Mouse (Mus musculus): ENCODE results near the gene Spry1. TPM values are rescaled to one million over a fixed set of nuclear protein-coding genes. Genes with fewer than 3 reads are reported as not detected.

Gene Spry1
- total and polyA plus RNA-seq, 3 experiments = not detected

GRCm38 (mm10) chr3:37640810-37641209, 1.1 kb downstream of the Spry1 start:
- DNase-seq (ENCODE audit: extremely low read depth) = no peak
- H3K27ac ChIP-seq (ENCODE audit: insufficient read depth, low read depth) = no peak overlapping the region

GRCm38 (mm10) chr3:37641796-37642680, 2.3 kb downstream of the Spry1 start:
- no peak overlapping the region for H3K27ac ChIP-seq (ENCODE audit: insufficient read depth, low read depth)
- no peaks in the 10 kb centered on the region for H3K36me3 ChIP-seq (replicated peaks in 1 of 2; ENCODE audit: control insufficient read depth in 1 of 2, insufficient read depth in 1 of 2, low read length in 1 of 2)
- peaks cover 0 to 4% of the 10 kb centered on the region in 2 experiments; a peak in 2 of 4 replicates for H3K4me1 ChIP-seq (ENCODE audit: control insufficient read depth in 1 of 2, insufficient read depth in 2 of 2)
- no peak for DNase-seq (ENCODE audit: extremely low read depth)
- H3K79me2 ChIP-seq (replicated peaks; ENCODE audit: control insufficient read depth, extremely low read depth, insufficient read depth, poor library complexity, severe bottlenecking) = no peaks in the 10 kb centered on the region
- peaks cover 19% of the 10 kb centered on the region for H3K9me3 ChIP-seq (replicated peaks; ENCODE audit: low read length)
- TF ChIP-seq KAT2A (IDR thresholded peaks at IDR 0.05; ENCODE audit: insufficient replicate concordance, low read length) = no peak
- TF ChIP-seq CTCF (conservative IDR thresholded peaks at IDR 0.05 in 1 of 2, IDR thresholded peaks at IDR 0.05 in 1 of 2; ENCODE audit: low read depth in 2 of 2, low read length in 2 of 2) = no peak
- no peak for TF ChIP-seq JUN (IDR thresholded peaks at IDR 0.05; ENCODE audit: insufficient read depth, low read depth, low read length)
- TF ChIP-seq JUND (conservative IDR thresholded peaks at IDR 0.05; ENCODE audit: low read depth, low read length) = no peak
- no peak for TF ChIP-seq MXI1 (IDR thresholded peaks at IDR 0.05; ENCODE audit: low read depth, low read length)
- no peak for TF ChIP-seq ZKSCAN1 (IDR thresholded peaks at IDR 0.05; ENCODE audit: borderline replicate concordance, low read depth, low read length)
- TF ChIP-seq MAFK (IDR thresholded peaks at IDR 0.05; ENCODE audit: insufficient replicate concordance, low read length) = no peak
- no peak for TF ChIP-seq USF2 (conservative IDR thresholded peaks at IDR 0.05; ENCODE audit: low read depth, low read length)
- no peak for TF ChIP-seq RAD21 (IDR thresholded peaks at IDR 0.05; ENCODE audit: low read depth, low read length)
- no peak for TF ChIP-seq BHLHE40 (IDR thresholded peaks at IDR 0.05; ENCODE audit: low read depth, low read length)
- TF ChIP-seq SIN3A (IDR thresholded peaks at IDR 0.05; ENCODE audit: low read length) = no peak
- no peak for TF ChIP-seq RCOR1 (conservative IDR thresholded peaks at IDR 0.05; ENCODE audit: low read depth, low read length)
- TF ChIP-seq ELF1 (IDR thresholded peaks at IDR 0.05; ENCODE audit: low read depth, low read length) = no peak
- TF ChIP-seq IRF4 (IDR thresholded peaks at IDR 0.05; ENCODE audit: low read depth, low read length) = no peak
- TF ChIP-seq MYC (IDR thresholded peaks at IDR 0.05; ENCODE audit: low read depth, low read length) = no peak
- no peak for TF ChIP-seq UBTF (IDR thresholded peaks at IDR 0.05; ENCODE audit: low read depth, low read length)
- dilution Hi-C loops (cut with MboI; ENCODE audit: extremely low pct_ligation_motif_present, extremely low pct_unique_long_range_greater_than_20kb, low sequenced_read_pairs) = no loop called here
- H3K27me3 ChIP-seq (replicated peaks) = no peaks in the 10 kb centered on the region
- no peak overlapping the region for H3K4me3 ChIP-seq (replicated peaks in 1 of 3; ENCODE audit: low read depth in 2 of 3, low read length in 2 of 3, poor library complexity in 1 of 3)
- in situ Hi-C loops (cut with MboI; ENCODE audit: low pct_ligation_motif_present, low pct_unique_long_range_greater_than_20kb, low sequenced_read_pairs) = no loop called here
- no peak overlapping the region for H3K4me2 ChIP-seq (ENCODE audit: insufficient read depth, low read depth, poor library complexity, severe bottlenecking)
- H3K9ac ChIP-seq (ENCODE audit: insufficient read depth, low read depth) = no peak overlapping the region

More at GRCm38 (mm10) chr3:37640810-37641209, 1.1 kb downstream of the Spry1 start:
- Histone ChIP-seq H3K4me2 (ENCODE audit: insufficient read depth, low read depth, poor library complexity, severe bottlenecking) (no peak overlapping the region), H3K4me3 (replicated peaks in 1 of 3; ENCODE audit: low read depth in 2 of 3, low read length in 2 of 3, poor library complexity in 1 of 3) (no peak overlapping the region), H3K36me3 (replicated peaks in 1 of 2; ENCODE audit: control insufficient read depth in 1 of 2, insufficient read depth in 1 of 2, low read length in 1 of 2) (no peaks in the 10 kb centered on the region), H3K9me3 (replicated peaks; ENCODE audit: low read length) (peaks cover 19% of the 10 kb centered on the region), H3K9ac (ENCODE audit: insufficient read depth, low read depth) (no peak overlapping the region), H3K27me3 (replicated peaks) (no peaks in the 10 kb centered on the region), H3K4me1 (ENCODE audit: control insufficient read depth in 1 of 2, insufficient read depth in 2 of 2) (peaks cover 0 to 4% of the 10 kb centered on the region in 2 experiments; a peak in 1 of 4 replicates), H3K79me2 (replicated peaks; ENCODE audit: control insufficient read depth, extremely low read depth, insufficient read depth, poor library complexity, severe bottlenecking) (no peaks in the 10 kb centered on the region)
- TF ChIP-seq MAX (IDR thresholded peaks at IDR 0.05; ENCODE audit: low read length) (no peak), ETS1 (conservative IDR thresholded peaks at IDR 0.05; ENCODE audit: low read depth, low read length) (no peak), KAT2A (IDR thresholded peaks at IDR 0.05; ENCODE audit: insufficient replicate concordance, low read length) (no peak), USF2 (conservative IDR thresholded peaks at IDR 0.05; ENCODE audit: low read depth, low read length) (no peak), IRF4 (IDR thresholded peaks at IDR 0.05; ENCODE audit: low read depth, low read length) (no peak), SIN3A (IDR thresholded peaks at IDR 0.05; ENCODE audit: low read length) (no peak), MYC (IDR thresholded peaks at IDR 0.05; ENCODE audit: low read depth, low read length) (no peak), ELF1 (IDR thresholded peaks at IDR 0.05; ENCODE audit: low read depth, low read length) (no peak), TCF12 (IDR thresholded peaks at IDR 0.05; ENCODE audit: low read depth, low read length) (no peak)
- in situ Hi-C loops (cut with MboI; ENCODE audit: low pct_ligation_motif_present, low pct_unique_long_range_greater_than_20kb, low sequenced_read_pairs) = no loop called here
- dilution Hi-C loops (cut with MboI; ENCODE audit: extremely low pct_ligation_motif_present, extremely low pct_unique_long_range_greater_than_20kb, low sequenced_read_pairs) = no loop called here

Data from CH12.LX (cell line).